Mouse (Mus musculus): Measurements from ENCODE around the gene Ipp.

Ipp gene

GRCm38 (mm10) chr4:116558151-116558882 is 51.0 kb downstream of the Ipp start:
- DNase-seq: no peak
